Mouse (Mus musculus) liver, adult (tissue): ENCODE measurements around the gene Myo18a.

Experiments used
- GATA4 ChIP-seq: IDR thresholded peaks from 2 replicates; pipeline ENCODE4 v1.6.1; 2014; ENCODE audit warnings: mild to moderate bottlenecking, low read length; ENCODE audit not compliant: insufficient replicate concordance

Myo18a gene

GRCm38 (mm10) chr11:77762783-77763672 is at the start of gene Myo18a:
Myo18a (plus strand) TSS chr11:77763246.
- TF ChIP-seq GATA4: no peak

DNA sequence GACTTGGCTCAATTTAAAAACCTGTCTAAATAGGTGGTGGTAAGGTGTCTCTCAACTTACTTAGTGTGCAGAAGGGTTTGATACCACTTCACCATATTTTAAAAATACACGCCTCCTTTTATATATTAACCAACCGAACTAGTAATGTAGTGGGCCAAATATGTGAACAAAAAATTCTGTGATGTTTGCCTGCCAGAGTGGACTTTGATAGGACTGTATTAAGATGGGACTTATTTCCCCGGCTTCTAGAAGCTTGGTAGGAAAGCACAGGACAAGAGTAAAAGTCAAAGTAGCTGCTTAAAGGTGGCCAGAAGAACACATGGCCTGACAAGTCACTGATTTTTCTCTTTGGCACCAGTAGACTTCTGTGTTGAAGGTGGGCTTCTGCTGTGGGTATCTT is 49.3 kb upstream of the Myo18a start:
- TF ChIP-seq GATA4: no peak

GRCm38 (mm10) chr11:77719055-77719454 is 44.0 kb upstream of the Myo18a start:
- TF ChIP-seq GATA4: no peak

DNA sequence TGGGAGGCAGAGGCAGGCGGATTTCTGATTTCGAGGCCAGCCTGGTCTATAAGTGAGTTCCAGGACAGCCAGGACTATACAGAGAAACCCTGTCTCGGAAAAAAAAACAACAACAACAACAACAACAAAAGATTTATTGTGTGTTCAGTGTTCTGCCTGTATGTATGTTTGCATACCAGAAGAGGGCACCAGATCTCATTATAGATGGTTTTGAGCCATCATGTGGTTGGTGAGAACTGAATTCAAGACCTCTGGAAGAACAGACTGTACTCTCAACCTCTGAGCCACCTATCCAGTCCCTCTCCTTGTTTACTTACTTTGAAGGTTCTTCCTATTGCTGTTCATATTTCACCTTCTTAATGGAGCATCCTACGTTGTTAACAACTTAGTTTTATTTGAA is 41.7 kb upstream of the Myo18a start:
- TF ChIP-seq GATA4: no peak

GRCm38 (mm10) chr11:77724766-77725165 is 38.3 kb upstream of the Myo18a start:
- TF ChIP-seq GATA4: no peak

DNA sequence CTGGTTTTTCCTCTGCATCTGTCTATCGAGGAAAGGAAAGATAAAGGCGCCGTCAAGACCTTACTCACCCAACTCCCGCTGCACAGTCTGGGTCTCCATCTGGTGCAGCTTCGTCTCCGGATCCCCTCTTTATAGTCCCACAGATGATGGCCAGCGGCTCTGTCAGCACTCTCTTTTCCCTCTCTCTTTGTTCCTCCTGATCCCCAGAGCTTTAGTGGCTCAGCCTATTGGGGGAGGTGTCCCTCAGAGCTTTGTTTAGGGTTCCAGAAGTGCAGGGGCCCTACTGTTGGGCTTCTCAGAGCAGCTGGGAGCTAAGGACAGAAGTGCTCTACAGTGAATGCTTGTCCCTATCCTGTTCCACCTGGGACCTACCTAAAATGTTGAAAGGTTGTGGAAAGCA is 37.9 kb upstream of the Myo18a start, which contains the start of gene Cryba1:
Gene Cryba1, minus strand, starts transcription at position 101 of the 400 bp plus-strand sequence.
- no peak for TF ChIP-seq GATA4

DNA sequence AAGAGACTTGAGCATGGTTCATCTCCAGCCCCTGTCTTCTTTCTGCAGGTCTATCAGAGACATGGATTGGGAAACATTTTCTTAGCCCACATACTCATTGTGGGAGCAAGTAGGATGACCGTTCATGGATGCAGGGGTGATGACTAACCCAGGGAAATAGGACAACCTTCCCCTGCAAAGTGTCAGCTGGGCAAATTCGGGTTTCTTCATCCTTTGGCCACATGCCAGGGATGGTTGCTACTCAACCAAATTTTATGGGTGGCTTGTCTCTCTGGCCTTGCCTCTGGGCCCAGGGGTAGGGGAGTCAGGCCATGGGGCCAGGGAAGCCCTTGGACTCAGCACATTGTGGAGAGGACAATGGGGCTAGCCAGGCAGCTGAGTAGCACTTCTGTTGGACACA is 34.5 kb upstream of the Myo18a start:
- no peak for TF ChIP-seq GATA4

- no peak for TF ChIP-seq GATA4
Measured at GRCm38 (mm10) chr11:77737289-77737688, 25.8 kb upstream of the Myo18a start.

- TF ChIP-seq GATA4: no peak
Measured at GRCm38 (mm10) chr11:77738555-77738954, 24.5 kb upstream of the Myo18a start.

- TF ChIP-seq GATA4: no peak
Measured at GRCm38 (mm10) chr11:77743966-77744365, 19.1 kb upstream of the Myo18a start.

DNA sequence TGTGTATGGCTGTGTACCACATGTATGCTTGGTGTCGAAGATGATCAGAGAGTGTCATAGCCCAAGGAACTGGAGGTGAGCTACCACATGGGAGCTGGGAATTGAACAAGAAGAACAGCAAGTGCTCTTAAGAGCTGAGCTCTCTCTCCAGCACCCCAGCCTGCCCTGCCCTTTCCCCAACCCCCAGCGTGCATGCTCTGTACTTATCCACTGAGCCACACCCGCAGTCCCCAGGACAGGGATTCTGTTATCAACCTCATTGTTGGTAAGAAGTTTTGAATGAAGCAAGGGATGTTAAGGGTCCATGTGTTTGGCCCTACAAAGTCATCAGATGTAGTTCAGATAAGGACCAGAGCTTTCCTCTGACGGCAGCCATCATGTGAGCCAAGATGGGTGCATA is 16.4 kb upstream of the Myo18a start:
- TF ChIP-seq GATA4: no peak

DNA sequence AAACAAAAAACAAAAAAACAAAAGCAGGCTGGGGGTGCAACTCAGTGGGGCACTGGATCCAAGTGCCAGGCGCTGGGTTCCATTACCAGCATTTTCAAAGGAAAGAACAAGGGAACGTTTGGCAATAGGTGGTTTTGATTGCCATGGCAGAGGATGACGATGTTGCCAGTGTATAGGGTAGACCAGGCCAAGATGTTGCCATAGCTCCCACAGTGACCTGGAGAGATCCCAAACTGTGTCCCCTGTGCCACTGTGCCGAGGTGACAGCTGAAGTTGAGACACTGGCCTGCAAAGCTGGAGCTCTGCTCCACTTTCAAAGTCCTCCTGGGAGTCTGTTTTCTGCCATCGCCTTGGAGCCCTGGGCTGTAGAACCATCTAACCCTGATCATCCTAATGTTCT is 14.1 kb upstream of the Myo18a start:
- no peak for TF ChIP-seq GATA4

DNA sequence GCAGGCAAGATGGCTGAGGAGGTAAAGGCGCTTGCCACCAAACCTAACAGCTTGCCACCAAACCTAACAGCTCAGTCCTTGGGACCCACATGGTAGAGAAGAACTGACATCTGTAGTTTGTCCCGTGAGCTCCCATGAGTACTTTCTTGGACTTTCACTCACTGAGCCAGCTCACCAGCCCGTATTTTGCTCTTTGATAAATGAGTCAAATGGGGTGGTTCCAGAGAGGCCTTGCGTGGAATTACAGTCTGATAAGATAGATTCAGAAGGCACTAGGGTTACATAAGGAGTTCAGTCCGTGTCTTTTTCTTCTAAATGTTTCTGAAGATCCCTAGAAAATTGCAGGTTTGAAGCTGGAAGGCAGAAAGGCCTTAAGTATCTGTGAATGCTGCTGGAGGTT is 10.5 kb upstream of the Myo18a start:
- TF ChIP-seq GATA4: no peak

GRCm38 (mm10) chr11:77753469-77753868 is 9.6 kb upstream of the Myo18a start:
- TF ChIP-seq GATA4: no peak

GRCm38 (mm10) chr11:77760031-77760430 is 3.0 kb upstream of the Myo18a start:
- TF ChIP-seq GATA4: no peak

- TF ChIP-seq GATA4: no peak
Measured at GRCm38 (mm10) chr11:77763673-77764340, 761 bp downstream of the Myo18a start.

- TF ChIP-seq GATA4: no peak
Measured at GRCm38 (mm10) chr11:77764694-77765458, 1.8 kb downstream of the Myo18a start.
